Mouse (Mus musculus) liver, embryonic 11.5 days (tissue): ENCODE results near the gene Sh3bgrl2. TPM values are rescaled to one million over a fixed set of nuclear protein-coding genes. Genes with fewer than 3 reads are reported as not detected.

Experiments used
- ATAC-seq: fragments of 200-750 bp; cut with Nextera tagmentation; replicated peaks from 2 replicates; pipeline ENCODE4 v1.8.0; 2017; ENCODE audit warnings: moderate number of reproducible peaks, mild to moderate bottlenecking, moderate TSS enrichment, moderate library complexity; ENCODE audit not compliant: low FRiP score
- DNase-seq: peaks from one replicate; pipeline ENCODE4 v3.0.0-alpha.2; 2017; ENCODE audit warnings: low spot score
- H3K27ac ChIP-seq: fragments of 300-500 bp; sonication (generic); 2 replicates; pipeline ENCODE4 v1.5.1; 2014; ENCODE audit warnings: mild to moderate bottlenecking, low read depth, low read length, control low read depth
- H3K27me3 ChIP-seq: fragments of 300-500 bp; sonication (generic); replicated peaks from 2 replicates; pipeline ENCODE4 v1.6.1; 2014; ENCODE audit warnings: low read length, mixed read lengths; ENCODE audit not compliant: control insufficient read depth, insufficient read depth
- H3K36me3 ChIP-seq: fragments of 300-500 bp; sonication (generic); 2 replicates; pipeline ENCODE4 v1.6.1; 2014; ENCODE audit warnings: mild to moderate bottlenecking, low read length, moderate library complexity, mixed read lengths; ENCODE audit not compliant: control insufficient read depth, insufficient read depth
- H3K4me1 ChIP-seq: fragments of 300-500 bp; sonication (generic); replicated peaks from 2 replicates; pipeline ENCODE4 v1.6.1; 2014; ENCODE audit warnings: low read length, mixed read lengths; ENCODE audit not compliant: control insufficient read depth, insufficient read depth
- H3K4me2 ChIP-seq: fragments of 300-500 bp; sonication (generic); 2 replicates; pipeline ENCODE4 v1.6.1; 2014; ENCODE audit warnings: mild to moderate bottlenecking, control low read depth, moderate library complexity
- H3K4me3 ChIP-seq: fragments of 300-500 bp; sonication (generic); 2 replicates; pipeline ENCODE4 v1.5.1; 2014; ENCODE audit warnings: low read depth, low read length, control low read depth
- H3K9ac ChIP-seq: fragments of 300-500 bp; sonication (generic); 2 replicates; pipeline ENCODE4 v1.6.1; 2014; ENCODE audit warnings: low read depth, low read length, control low read depth
- H3K9me3 ChIP-seq: fragments of 300-500 bp; sonication (generic); 2 replicates; pipeline ENCODE4 v1.6.1; 2016; ENCODE audit warnings: low read length, inconsistent platforms, mixed read lengths; ENCODE audit not compliant: control insufficient read depth
- WGBS: fragments of 180-500 bp; shearing (Covaris S2); extraction: QIAGEN DNeasy Blood & Tissue Kit; methylation state at CpG from one replicate; pipeline ENCODE4 v1.1.7; 2014; 5-methylcytosine and 5-hydroxymethylcytosine counted together
- polyA plus RNA-seq: library from polyadenylated mRNA; unstranded; fragments of >200 nt; fragmentation: Nextera tagmentation; extraction: Ambion mirVana; gene quantifications from 2 replicates; pipeline ENCODE4 v1.2.1, GENCODE M21; 2014

The Sh3bgrl2 gene
- polyA plus RNA-seq, 1 experiment from 2014 or later: 17.2 TPM

DNA sequence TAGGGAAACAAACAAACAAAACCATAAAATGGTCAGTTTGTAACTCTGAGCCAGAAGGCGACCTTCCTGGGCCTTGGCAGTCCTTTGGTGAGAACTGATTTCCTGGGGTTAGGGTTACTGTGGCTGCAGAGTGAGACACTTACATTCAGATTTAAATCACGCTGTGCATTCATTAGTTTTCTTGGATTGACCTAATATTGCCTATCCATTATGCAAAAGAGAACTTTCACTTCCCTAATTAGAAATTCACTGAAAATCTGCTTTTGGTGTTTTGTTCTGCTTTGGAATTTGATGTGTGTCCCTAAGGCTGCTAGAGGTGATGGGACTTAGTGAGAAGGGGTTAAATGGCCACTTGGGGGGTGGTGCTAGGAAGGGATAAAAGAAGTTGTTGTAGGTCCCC, 7.5 kb downstream of the Sh3bgrl2 start:
- Histone ChIP-seq H3K4me2 (no peak overlapping the region), H3K9ac (no peak overlapping the region), H3K36me3 (no peaks in the 10 kb centered on the region), H3K4me3 (no peak overlapping the region), H3K27me3 (no peaks in the 10 kb centered on the region), H3K27ac (no peak overlapping the region), H3K9me3 (no peaks in the 10 kb centered on the region), H3K4me1 (peaks cover 10% of the 10 kb centered on the region)
- WGBS: 81% methylated on average over 2 of the region's 2 CpGs
- ATAC-seq: no peak
- DNase-seq: no peak

GRCm38 (mm10) chr9:83556236-83556635, 8.1 kb downstream of the Sh3bgrl2 start:
- Histone ChIP-seq H3K9ac (no peak overlapping the region), H3K4me1 (peaks cover 10% of the 10 kb centered on the region), H3K9me3 (no peaks in the 10 kb centered on the region), H3K4me2 (no peak overlapping the region), H3K27me3 (no peaks in the 10 kb centered on the region), H3K27ac (no peak overlapping the region), H3K4me3 (no peak overlapping the region), H3K36me3 (no peaks in the 10 kb centered on the region)
- WGBS: 38% methylated on average over 6 of the region's 6 CpGs
- DNase-seq (no peak), ATAC-seq (no peak)

- ATAC-seq (no peak; the same call in 1 of the 2 replicates), DNase-seq (no peak)
- H3K9me3 ChIP-seq: no peaks in the 10 kb centered on the region
- H3K4me1 ChIP-seq: peaks cover 10% of the 10 kb centered on the region
- no peak overlapping the region for H3K4me2 ChIP-seq
- no peak overlapping the region for H3K4me3 ChIP-seq
- no peaks in the 10 kb centered on the region for H3K27me3 ChIP-seq
- no peak overlapping the region for H3K27ac ChIP-seq
- H3K9ac ChIP-seq: no peak overlapping the region
- H3K36me3 ChIP-seq: no peaks in the 10 kb centered on the region
- whole genome bisulfite sequencing: 54% methylated on average over 10 of the region's 10 CpGs
Observed at GRCm38 (mm10) chr9:83556780-83557771, 8.9 kb downstream of the Sh3bgrl2 start.

GRCm38 (mm10) chr9:83560670-83561069, 12.5 kb downstream of the Sh3bgrl2 start:
- Histone ChIP-seq H3K4me1 (peaks cover 10% of the 10 kb centered on the region), H3K27me3 (no peaks in the 10 kb centered on the region), H3K4me3 (no peak overlapping the region), H3K36me3 (no peaks in the 10 kb centered on the region), H3K27ac (no peak overlapping the region), H3K9me3 (no peaks in the 10 kb centered on the region), H3K4me2 (no peak overlapping the region), H3K9ac (no peak overlapping the region)
- ATAC-seq: no peak
- no peak for DNase-seq
- WGBS: 58% methylated on average over 4 of the region's 4 CpGs

DNA sequence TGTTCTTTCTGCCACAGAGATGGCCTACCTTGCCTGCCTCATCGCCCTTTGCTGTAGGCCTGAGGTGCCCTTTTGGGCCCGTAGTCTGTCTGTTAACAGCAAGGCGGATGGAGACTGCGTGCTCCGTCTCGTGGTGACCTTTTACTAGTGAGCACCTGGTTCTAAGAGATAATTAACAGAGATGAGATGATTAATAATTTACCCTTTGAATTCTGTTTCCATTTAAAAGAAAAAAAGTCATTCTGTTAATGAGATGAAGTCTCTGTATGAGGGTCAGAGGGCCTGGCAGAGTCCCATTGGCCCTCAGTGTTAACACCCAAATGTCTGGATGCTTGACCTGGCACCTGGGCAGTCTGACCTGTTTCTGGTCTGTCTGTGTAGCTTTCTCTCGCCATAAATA, 14.8 kb downstream of the Sh3bgrl2 start:
- no peak overlapping the region for H3K9ac ChIP-seq
- no peak overlapping the region for H3K27ac ChIP-seq
- no peak overlapping the region for H3K4me2 ChIP-seq
- ATAC-seq (no peak), DNase-seq (no peak)
- H3K36me3 ChIP-seq: no peaks in the 10 kb centered on the region
- 91% methylated on average over 7 of the region's 7 CpGs for WGBS
- H3K4me3 ChIP-seq: no peak overlapping the region
- H3K9me3 ChIP-seq: no peaks in the 10 kb centered on the region
- no peaks in the 10 kb centered on the region for H3K27me3 ChIP-seq
- H3K4me1 ChIP-seq: peaks cover 7% of the 10 kb centered on the region

DNA sequence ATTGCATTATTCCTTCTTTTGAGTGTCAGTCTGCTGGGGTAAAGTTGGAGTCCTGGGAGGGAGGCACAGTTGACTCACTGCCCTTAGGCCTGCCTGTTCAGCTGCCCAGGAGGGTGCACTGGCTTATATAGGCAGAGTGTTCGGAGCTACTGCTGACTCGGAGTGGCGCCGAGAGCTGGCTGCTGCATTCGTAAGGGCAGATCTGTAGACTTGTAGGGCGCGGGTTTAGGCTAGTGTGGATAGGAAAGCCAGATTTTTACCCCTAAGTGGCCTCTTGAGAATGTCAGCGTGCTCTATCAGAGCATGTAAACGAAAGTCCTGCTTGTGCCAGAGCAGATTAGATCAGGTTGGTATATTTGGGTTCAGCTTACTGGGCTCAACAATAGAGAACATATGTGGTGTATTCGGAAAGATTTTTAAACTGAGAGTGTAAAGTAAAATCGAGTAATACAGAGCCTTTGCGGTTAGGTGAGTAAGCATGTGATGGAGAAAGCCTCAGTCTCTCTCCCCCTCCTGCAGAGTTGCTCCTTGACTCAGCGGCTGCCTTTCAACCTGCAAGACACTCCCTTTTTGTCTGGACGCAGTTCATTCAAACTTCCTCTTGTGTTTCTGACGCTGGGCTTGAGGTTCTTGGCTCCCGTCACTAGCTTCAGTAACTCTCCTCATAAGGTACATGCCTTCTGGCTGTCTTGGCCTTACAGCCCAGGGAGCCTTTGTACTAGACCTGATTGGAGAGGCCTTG, 15.9 kb downstream of the Sh3bgrl2 start:
- Histone ChIP-seq H3K4me2 (no peak overlapping the region), H3K27me3 (no peaks in the 10 kb centered on the region), H3K4me1 (peaks cover 7% of the 10 kb centered on the region), H3K36me3 (no peaks in the 10 kb centered on the region), H3K27ac (no peak overlapping the region), H3K9me3 (no peaks in the 10 kb centered on the region), H3K4me3 (no peak overlapping the region), H3K9ac (no peak overlapping the region)
- DNase-seq: no peak
- WGBS: 61% methylated on average over 16 of the region's 16 CpGs
- no peak for ATAC-seq

- H3K4me2 ChIP-seq: no peak overlapping the region
- WGBS: 61% methylated on average over 13 of the region's 13 CpGs
- H3K36me3 ChIP-seq: no peaks in the 10 kb centered on the region
- H3K27ac ChIP-seq: no peak overlapping the region
- ATAC-seq (no peak), DNase-seq (no peak)
- no peak overlapping the region for H3K9ac ChIP-seq
- no peaks in the 10 kb centered on the region for H3K27me3 ChIP-seq
- H3K4me3 ChIP-seq: no peak overlapping the region
- H3K4me1 ChIP-seq: peaks cover 7% of the 10 kb centered on the region
- no peaks in the 10 kb centered on the region for H3K9me3 ChIP-seq
Observed at GRCm38 (mm10) chr9:83564934-83565652, 17.0 kb downstream of the Sh3bgrl2 start.

DNA sequence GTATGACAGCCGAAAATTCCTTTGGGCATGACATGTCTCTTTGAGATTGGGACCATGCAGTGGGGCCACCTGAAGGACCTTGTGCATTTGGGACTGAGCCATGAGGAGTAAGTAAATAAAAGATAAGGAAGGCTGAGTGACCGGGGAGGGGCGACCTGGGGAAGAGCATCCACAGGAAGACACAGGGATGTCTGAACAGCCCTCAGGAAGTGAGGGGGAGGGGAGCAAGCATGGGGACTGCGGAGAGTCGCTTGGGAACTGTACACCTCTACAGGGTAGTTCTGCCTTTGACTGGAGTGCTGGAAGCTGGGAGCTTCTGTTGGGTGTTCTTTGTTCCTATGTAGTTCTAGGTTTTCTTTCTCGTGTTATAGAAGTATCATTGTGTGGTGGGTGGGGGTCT, 18.0 kb downstream of the Sh3bgrl2 start:
- no peak overlapping the region for H3K9ac ChIP-seq
- H3K27me3 ChIP-seq: no peaks in the 10 kb centered on the region
- ATAC-seq (no peak), DNase-seq (no peak)
- no peak overlapping the region for H3K27ac ChIP-seq
- WGBS: 37% methylated on average over 6 of the region's 6 CpGs
- no peaks in the 10 kb centered on the region for H3K36me3 ChIP-seq
- H3K4me3 ChIP-seq: no peak overlapping the region
- no peak overlapping the region for H3K4me2 ChIP-seq
- H3K4me1 ChIP-seq: peaks cover 7% of the 10 kb centered on the region
- H3K9me3 ChIP-seq: no peaks in the 10 kb centered on the region
